Mouse (Mus musculus) right cerebral cortex, adult 18-20 months (tissue): ENCODE measurements at regions not wholly inside any gene's neighbourhood (a gene's known extent, or its start where the extent isn't known, plus 50 kb on each side); places are given as distances from the start of the nearest gene placed in this dataset.

ENCODE experiments used
- DNase-seq: peaks from one replicate; pipeline ENCODE4 v3.0.0; 2022; ENCODE audit warnings: mixed read lengths

DNA sequence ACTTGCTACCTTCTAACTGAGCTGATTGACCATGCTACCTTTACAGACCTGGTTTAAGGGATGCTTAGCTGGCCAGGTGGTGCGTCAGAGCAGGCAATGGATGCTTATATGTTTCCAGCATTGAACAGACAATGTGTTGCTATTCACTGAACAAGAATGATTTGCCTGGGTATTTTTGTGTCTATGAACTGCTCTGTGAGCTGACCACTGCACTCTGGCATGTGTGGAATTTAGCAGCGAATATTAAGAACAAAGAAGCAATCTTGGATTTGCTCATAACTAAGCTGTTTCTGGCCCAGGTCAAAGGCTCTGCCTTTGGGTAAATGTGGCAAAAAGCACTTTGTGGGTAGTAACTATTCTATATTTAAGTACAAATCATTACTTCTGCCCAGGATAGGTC, 58.3 kb upstream of the Ccdc39 start:
- no peak for DNase-seq

DNA sequence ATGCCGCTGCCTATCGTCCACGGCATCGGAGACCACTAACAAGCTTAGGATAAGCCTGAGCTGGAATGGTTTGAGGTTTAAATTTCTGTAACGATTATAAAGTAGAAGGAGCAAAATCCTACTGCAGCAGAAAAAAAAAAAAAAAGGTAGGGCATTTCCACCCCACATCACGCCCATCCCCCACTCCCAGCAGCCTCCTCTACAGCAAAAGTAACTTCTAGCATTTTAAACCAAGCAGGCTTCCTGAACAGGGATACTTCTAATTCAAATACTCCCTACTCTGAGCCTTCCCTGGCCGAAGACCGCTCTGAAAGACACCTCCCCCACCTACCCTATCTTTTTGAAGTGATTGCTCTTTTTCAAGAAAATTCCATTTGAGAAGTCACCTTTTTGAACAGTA, 59.2 kb upstream of the Ccdc39 start:
- no peak for DNase-seq

DNA sequence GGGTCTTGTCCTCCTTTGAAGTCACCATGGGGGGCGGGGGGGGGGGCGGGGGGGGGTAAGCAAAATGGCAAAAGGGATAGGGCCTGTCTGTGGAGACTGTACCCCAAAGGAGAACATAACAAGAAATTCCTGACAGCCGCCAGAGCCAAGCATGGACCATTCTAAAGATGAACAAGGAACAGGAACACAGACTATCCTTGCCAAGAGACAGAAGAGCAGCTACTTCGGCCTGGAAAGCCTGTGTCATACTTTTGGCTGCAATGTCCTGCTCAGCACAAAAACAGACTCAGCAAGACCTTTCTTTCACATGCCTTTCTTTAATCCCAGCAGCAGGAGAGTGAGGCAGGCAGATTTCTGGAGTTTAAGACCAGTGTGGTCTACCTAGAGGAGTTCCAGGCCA, 59.7 kb upstream of the Ccdc39 start:
- no peak for DNase-seq

DNA sequence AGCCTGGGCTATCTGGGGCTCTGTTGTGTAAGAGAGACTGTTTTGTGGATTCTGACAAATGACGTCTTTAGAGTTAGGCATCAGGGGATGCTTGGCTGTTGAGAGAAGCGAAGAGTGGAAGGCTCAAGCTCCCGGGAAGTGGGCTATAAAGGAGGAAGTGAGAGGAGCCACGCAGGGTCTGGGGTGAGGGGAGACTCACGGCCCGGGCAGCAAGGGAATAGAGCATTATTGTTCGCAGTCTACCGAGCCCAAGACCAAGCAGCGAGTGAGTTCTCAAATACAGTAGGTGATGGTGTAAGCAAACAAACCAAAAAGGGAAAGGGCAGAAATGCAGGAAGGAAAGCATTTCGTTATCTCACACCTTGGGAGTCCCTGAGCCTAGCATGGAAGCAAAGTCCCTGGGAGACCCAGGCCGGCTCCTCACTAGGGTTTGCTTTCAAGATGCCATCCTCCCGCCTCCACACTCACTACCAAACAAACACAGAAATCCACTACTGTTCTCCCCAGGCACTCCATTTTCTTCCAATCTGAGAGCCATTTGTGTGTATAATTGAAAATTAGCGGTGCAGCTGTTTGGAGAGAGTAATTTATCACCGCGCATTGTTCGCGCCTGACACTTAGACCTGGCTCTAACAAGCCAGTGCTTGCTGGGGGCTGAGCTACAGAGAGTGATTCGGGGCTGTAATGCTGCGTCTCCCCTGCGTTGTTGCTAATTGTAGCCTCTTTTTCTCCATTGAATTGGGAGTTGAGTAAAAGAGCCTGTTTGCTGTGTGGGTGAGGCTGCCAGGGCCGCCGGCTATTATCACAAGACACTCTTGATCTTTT, 61.0 kb upstream of the Ccdc39 start:
- peak; percentile 4 for DNase-seq

DNA sequence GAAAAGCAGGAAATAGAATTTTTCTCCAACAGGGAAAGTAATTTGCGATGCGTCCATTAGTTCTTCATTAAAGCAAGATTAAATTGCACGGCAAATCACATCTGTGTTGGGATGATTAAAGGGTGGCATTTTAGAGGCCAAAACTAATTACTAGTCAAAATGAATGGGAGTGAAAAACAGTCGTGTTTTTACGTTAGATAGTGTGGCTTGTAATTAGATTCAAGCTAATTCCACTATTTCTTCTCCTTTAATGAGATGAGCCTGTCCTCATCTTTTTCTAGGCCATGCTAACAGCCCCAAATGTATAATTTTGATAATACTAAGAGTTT, 61.5 kb upstream of the Ccdc39 start:
- no peak for DNase-seq

DNA sequence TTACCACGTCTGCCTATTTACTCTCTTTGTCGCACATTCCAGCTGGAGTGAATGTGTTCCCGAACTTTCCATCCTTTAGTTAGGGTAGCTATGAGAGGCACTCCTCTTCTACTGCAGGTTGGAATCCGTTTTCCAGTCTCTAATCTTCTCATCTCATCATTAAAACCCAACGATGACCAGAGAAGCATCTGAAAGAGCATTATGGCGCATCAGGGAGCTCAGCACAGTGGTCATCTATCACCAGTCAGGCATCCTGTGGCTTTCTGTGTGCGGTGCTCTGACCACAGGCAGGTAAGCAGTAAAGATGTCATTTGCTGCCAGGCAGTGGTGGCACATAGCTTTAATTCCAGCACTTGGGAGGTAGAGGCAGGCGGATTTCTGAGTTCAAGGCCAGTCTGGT, 63.0 kb upstream of the Ccdc39 start:
- DNase-seq, result no peak

DNA sequence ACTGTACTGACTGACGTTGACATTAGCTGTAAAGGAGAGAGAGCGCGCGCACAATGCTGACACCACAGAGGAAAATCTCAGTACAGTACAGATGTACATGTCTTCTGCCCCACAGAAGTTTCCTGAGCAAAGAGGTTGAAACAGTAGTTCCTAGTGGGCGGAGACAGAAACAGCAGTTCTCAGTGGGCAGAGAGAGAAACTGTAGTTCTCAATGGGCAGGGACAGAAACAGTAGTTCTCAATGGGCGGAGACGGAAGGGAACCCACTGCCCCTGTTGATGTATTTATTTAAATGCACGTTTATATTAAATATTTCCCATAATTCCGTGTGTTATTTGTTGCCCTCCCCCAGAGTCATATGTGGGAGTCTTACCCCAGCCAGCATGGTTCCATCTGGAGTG, 67.4 kb upstream of the Ccdc39 start:
- DNase-seq, result no peak

DNA sequence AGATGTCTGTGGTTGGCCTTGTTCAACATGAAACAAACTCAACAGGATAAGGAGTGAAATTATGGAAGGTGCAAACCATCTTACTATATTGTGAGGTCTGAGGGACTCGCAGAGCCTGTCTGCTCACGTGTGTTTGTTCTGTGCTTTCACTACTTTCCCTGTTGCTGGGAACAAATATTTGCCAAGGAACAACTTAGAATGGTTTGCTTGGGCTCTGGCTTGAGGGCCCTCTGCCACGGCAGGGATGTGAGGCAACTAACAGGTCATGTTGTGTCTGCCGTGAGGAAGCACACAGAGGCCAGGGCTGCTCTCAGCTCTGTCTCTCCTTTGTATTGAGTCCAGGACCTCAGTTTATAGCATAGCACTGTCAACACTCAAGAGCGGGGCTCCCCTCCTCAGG, 69.4 kb upstream of the Ccdc39 start:
- DNase-seq, result no peak

DNA sequence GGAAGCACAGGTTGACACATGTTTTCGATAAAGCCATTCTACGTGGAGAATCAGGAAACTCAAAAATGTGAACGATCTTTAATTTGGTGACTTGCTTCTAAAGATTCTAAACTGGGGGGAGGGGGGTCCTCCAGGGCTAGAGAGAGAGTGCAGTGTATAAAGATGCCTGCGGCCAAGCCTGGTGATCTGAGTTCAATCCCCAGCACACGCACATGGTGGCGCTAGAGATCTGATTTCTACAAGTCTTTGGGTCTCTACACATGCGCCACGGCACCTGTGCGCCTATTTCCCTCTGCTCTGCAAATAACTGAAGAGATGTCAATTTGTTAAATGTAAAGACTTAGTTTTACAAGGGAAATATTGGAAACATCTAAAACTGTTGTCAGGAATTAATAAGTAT, 70.3 kb upstream of the Ccdc39 start:
- DNase-seq, result no peak

DNA sequence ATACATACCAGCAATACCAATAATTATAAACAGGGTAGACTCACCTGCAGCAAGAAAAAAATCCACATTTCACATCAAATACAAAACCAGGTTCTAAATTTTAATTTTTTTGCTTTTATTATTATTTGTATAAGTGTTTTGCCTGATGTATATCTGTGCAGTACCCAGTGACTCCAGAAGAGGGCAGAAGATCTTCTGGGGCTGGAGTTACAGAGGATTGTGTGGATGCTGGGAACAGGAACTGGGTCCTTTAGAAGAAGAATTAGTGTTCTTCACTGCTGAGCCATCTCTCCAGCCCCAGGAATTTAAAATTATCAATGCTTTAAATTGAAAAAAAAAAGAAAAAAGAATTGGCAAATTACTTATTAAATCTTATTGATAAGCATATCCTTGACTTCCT, 71.7 kb upstream of the Ccdc39 start:
- no peak for DNase-seq

DNA sequence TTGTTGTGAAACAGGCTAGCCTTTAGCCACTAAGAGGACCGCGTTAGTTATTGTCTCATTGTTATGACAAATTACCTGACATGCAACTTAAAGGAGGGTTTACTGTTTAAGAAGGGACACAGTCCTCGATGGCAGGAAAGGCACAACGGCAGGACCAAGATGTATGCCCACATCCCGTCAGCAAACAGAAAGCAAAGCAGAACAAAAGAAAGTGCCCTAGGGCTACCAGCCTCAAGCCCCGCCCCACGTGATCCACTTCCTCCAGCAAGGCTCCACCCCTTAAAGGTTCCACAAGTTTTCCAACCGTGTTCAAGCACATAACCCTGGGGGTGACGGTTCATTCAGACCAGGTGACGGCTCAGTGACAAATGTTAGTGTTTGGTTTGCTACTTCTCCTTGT, 72.2 kb upstream of the Ccdc39 start:
- DNase-seq, result no peak

DNA sequence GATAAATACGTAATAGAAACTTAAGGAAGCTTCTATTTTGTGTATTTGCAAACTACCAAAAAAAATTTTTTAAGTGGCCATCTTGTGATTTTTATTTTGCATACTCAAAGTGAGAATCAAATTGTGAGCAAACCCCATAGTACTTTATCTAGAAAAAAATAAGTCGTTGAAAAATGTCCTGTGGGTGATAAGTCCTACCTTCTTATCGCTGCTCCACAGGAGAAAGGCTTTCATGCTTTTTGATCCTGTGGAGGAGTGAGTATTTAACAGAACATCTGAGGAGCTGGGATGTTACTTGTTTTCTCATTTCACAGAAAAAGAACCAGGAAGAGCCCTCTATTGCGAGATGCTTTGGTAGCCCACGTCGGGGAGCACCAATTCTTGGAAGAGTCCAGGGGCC, 72.7 kb upstream of the Ccdc39 start:
- no peak for DNase-seq

DNA sequence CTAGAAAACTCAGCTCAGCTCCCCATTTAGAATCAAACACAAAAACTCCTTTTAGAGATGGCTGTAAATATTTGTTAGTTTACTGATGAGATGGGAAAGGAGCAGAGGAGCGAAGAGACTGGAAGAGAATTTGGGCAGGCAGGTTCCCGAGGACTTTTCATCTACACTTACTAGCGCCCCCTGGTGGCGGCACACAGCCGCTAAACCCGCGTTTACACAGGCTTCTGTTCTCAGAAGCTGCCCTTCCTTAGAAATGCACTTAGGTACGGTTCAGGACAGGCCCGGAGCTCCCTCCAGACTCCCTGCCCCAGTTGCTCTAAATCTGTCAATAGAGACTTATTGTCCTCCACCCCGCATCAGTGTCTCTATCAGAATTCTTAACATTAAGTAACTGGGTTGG, 74.7 kb upstream of the Ccdc39 start:
- peak; percentile 72 for DNase-seq

DNA sequence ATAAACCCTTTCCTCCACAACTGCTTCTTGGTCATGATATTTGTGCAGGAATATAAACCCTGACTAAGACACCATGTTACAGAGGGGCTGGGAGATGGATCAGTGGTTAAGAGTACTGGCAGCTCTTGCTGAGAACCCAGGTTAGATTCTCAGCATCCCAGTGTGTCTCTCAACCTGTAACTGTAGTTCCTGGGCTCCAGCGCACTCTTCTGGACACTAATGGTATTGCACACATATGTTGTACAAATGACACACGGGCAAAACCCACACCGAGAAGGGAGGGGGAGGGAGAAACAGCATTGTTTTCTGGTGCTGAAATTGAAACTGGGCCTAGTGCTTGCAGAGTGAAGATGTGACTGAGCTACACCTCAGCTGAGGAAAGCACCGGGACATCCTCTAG, 81.0 kb upstream of the Ccdc39 start:
- no peak for DNase-seq

DNA sequence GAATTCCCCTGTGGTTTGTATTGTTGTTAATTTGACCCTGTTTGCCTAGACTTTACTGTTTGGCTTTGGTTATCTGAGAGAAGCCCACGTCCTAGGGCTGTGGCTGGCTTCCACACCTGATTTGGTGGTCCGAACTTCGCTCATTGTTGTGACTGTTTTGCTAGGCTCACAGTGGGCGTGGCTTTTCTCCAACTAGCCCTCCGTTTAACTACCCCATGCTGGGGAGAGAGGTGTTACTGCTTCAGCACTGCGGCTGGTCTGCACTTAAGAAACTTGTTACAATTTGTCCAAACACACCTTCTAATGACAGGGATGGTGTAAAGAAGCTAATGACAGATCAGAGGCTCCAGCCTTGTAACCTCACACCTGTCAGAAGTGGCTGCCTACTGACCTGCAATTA, 64.7 kb upstream of the Fxr1 start:
- no peak for DNase-seq

DNA sequence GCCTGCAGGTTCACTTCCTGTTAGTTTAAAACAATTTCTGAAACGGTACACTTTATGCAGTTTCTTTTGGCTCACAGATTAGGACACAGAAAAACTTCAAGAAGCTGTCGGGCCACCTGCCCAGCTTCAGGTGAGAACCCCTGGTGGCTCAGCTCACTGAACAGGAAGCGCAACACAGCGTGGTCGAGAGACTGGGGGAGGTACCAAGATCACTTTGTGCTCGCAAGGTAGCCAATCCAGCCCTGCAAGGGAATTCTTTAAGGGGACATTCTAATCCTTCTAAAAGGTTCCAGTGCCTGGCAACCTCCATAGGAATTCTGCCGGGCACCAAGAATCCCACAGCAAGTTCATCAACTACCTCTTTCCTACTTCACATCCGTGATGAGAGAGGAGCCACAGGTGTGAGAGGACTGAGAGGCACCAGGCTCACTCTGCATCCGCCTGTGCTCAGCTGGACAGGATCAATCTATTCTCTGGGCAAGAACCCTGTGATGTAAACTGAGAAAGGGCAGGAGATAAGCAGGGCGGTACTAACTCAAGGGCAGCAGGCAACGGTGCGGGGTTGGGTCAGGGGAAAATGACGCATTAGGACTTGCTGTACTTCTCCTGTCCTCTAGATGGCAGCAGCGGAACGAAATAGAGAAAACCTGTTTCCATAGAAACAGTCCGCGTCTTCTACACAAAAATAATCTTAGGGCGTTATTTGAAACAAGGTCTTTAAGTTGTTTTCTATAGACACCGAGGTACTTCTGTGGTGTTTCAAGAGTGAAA, 63.7 kb upstream of the Fxr1 start:
- DNase-seq, result peak; percentile 59

DNA sequence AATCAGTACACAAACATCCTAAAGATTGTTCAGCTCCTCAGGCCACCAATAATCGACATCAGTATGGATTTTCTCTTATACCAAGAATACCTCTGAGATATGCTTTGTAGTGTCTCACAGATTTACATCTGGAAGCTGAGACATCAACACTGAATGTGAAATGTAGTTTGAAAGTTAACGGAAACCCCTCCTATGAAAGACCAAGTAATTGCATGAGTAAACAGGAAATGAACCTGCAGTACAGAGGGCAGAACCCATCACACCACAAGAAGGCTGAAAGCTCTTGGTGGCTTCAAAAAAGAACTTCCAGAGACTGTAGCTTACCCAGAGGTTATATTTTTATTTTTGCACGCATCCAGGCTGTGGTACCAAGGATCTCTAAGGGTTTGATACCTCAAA, 63.1 kb upstream of the Fxr1 start:
- no peak for DNase-seq

DNA sequence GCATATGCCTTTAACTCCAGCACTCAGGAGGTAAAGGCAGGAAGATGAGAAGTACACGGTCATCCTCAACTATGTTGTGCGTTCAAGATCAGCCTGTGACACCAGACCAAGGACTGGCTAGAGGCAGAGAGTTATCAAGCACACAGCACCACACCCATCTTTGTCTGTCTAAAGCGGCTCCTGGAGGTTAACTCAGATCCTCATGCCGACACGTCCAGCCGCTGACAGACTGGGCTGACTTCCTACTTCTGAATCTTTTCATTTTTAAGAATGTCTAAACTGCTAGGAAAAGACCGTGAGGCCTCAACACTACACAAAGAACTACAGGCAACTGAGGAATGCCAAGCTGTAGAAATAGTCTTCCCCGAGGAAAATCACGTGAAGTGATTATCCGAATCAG, 62.1 kb upstream of the Fxr1 start:
- no peak for DNase-seq

DNA sequence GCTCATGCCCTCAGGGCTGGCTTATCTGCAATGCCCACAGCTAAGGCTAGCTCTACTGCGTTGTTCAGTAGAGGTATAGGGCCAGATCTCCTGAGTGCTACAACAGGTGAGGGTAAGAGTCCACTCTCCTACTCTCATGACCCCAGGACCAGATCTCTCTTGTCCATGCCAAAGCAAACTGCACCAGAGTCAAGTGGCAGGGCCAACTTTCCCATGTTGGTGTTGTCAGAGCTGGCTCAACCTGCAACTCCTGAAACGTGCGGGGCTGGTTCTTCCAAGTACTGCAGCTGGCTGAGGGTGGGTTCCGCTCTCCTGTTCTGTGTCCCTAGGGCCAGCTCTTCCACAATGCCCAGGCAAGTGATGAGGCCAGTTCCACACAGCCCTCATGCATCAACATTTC, 61.5 kb upstream of the Fxr1 start:
- no peak for DNase-seq

DNA sequence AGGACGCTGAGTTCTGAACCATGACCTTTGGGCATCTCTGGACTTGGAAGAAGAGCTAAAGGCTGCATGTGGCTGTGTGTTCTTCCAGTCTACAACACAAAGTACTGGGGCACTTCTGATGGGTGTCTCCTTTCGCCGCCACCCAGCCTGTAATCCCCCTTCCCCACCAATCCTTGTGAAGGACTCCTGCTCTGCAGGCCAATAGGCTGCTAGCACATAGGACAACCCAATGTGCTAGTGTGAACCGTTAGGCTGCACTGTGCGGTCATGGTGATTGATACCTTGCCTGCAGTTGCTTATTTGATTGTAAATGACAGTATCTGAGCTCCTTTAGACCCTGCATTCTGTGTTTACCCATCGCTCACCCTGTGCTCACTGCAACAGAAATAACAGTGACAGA, 59.5 kb upstream of the Fxr1 start:
- DNase-seq, result no peak

DNA sequence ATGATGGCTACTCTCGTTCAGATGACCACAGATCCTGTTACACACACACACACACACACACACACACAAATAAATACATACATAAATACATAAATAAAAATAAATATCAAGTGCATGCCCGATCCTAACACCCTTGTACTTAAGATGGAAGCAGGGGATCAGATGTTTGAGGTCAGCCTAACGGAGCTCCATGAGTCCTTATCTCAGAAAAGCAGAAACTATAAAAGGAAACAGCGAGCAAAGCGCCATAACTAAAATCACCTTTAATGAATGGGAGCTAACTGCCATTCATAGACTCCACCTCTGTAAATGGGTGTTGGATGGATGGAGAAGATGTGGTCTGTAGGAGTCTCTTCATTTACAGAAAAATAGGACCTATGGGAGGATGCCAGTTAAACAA, 56.8 kb upstream of the Fxr1 start:
- no peak for DNase-seq

DNA sequence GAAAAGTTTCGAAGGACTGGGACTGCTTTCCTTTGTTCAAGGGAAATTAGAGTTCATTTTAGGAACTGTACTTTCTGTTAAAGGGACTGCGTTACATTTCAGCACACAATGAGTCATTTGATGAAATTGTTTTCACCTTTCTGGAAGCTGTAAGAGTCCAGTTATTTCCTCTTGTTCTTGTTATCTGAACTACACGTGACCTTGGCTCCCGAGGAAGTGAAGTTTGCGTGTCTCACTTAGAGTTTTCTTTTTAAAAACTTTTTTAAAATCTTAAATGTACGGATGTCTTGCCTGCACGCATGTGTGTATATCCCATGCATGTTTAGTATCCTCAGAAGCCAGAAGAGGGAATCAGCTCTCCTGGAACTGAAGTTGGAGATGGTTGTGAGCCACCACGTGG, 52.6 kb upstream of the Fxr1 start:
- DNase-seq, result no peak
